Comparison of ENCODE assay signal across 16 mouse cellular contexts in the genomic region with DNA sequence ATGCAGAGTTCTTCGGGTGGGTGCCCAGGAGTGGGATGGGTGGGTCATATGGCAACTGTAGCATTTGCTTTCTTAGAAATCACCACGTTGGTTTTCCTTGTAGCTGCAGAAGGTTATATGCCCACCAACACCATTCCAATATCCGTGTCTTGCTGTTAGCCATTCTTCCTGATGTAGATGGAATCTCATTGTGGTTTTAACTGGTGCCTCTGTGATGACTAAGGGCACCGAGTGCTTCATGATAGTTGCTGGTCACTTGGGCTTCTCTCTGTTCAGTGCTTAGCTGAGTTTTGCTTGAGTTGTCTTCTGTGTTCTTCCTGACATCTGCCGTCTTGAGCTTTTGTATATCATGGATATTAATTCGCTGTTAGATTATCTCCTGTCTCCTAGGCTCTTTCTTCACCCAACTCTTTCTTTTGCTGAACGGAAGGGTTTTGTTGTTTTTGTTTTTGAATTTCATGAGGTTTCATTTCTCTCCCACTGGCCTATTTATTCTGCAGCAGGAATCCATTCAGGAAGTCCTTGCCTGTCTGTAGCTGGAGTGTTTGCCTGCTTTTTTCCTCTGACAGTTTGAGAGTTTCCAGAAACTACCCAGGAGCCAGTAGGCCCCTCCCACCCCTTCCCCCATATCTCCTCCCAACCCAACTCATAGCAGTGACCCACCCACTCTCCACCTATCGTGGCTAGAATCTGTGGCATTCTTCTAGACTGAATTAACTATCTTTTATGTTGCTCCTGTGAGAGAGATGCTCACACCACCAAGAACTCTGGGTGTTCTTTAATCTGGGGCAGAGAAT. TPM values are rescaled to one million over a fixed set of nuclear protein-coding genes. Genes with fewer than 3 reads are reported as not detected.
A peak's percentile ranks its signal among the peaks of the same experiment; 100 is the strongest.
DNase-seq lines count a peak whose midpoint lies in the region; ATAC-seq and TF ChIP-seq lines count a peak whose summit lies in the region.
"Had no signal": no experiment of that assay in that cellular context is flagged by ENCODE, and none has a peak within 500 bp of the region (broad histone marks: within the 10 kb centered on the region; RNA-seq: fewer than 3 reads in every experiment).

No protein-coding gene starts in this region.

- no peak for TF ChIP-seq CTCF in lung, postnatal 0 days (IDR thresholded peaks at IDR 0.05)

- DNase-seq in heart, postnatal 36 days, result no peak
- peak; percentile 26 for DNase-seq in lung, postnatal 0 days (ENCODE audit: low spot score)
- no peak for DNase-seq in lung, adult 18-20 months
- DNase-seq in NIH3T3 (ENCODE audit: low read depth), result peak; percentile 40
- DNase-seq in thymus, adult 18-20 months, result no peak
- DNase-seq: cerebellum, adult 11 months; gastrocnemius, postnatal 36 days; kidney, adult 8-10 months; kidney, postnatal 36 days; midbrain, embryonic 14.5 days; right cerebral cortex, postnatal 14 days; thymus, postnatal 36 days had no signal

- no peak overlapping the region for H3K4me3 ChIP-seq in heart, embryonic 12.5 days
- H3K4me3 ChIP-seq in lung, postnatal 0 days (ENCODE audit: low read depth, low read length), result no peak overlapping the region
- H3K4me3 ChIP-seq in liver, embryonic 15.5 days (replicated peaks), result no peak overlapping the region

- ATAC-seq in heart, embryonic 12.5 days (ENCODE audit: insufficient number of reproducible peaks, low FRiP score), result peak; percentile 52
- no peak for ATAC-seq in lung, postnatal 0 days
- no peak for ATAC-seq in liver, embryonic 15.5 days (ENCODE audit: insufficient read depth)
- ATAC-seq in erythroid progenitor cell, adult 5-6 weeks (replicated peaks; ENCODE audit: low FRiP score, poor library complexity, severe bottlenecking), result no peak

- no peak overlapping the region for H3K9ac ChIP-seq in heart, embryonic 12.5 days
- H3K9ac ChIP-seq in lung, postnatal 0 days (replicated peaks; ENCODE audit: low read depth), result no peak overlapping the region
- no peak overlapping the region for H3K9ac ChIP-seq in liver, embryonic 15.5 days

- 44% methylated on average over 8 of the region's 8 CpGs for WGBS in heart, embryonic 12.5 days
- WGBS in lung, postnatal 0 days, result 61% methylated on average over 8 of the region's 8 CpGs
- 30% methylated on average over 8 of the region's 8 CpGs for WGBS in liver, embryonic 15.5 days (ENCODE audit: insufficient replicate concordance)

- no peak for TF ChIP-seq EP300 in lung, postnatal 0 days (IDR thresholded peaks at IDR 0.05)

- no peaks in the 10 kb centered on the region for H3K9me3 ChIP-seq in heart, embryonic 12.5 days (replicated peaks)
- H3K9me3 ChIP-seq in lung, postnatal 0 days (ENCODE audit: low read length), result no peaks in the 10 kb centered on the region
- H3K9me3 ChIP-seq in liver, embryonic 15.5 days (replicated peaks), result no peaks in the 10 kb centered on the region

- no peaks in the 10 kb centered on the region for H3K27me3 ChIP-seq in heart, embryonic 12.5 days (replicated peaks)
- no peaks in the 10 kb centered on the region for H3K27me3 ChIP-seq in lung, postnatal 0 days (replicated peaks; ENCODE audit: insufficient read depth, low read length)
- no peaks in the 10 kb centered on the region for H3K27me3 ChIP-seq in liver, embryonic 15.5 days

- peak overlapping the region; percentile 38 for H3K4me2 ChIP-seq in heart, embryonic 12.5 days
- H3K4me2 ChIP-seq in lung, postnatal 0 days (replicated peaks; ENCODE audit: low read depth, low read length), result no peak overlapping the region
- no peak overlapping the region for H3K4me2 ChIP-seq in liver, embryonic 15.5 days

- intact Hi-C loops in heart, postnatal 36 days (cut with DNase I), result no loop called here

- peaks cover 15% of the 10 kb centered on the region for H3K36me3 ChIP-seq in heart, embryonic 12.5 days
- H3K36me3 ChIP-seq in lung, postnatal 0 days (ENCODE audit: insufficient read depth, low read length), result no peaks in the 10 kb centered on the region
- peaks cover 14% of the 10 kb centered on the region; the same call in 1 of the 2 replicates for H3K36me3 ChIP-seq in liver, embryonic 15.5 days (replicated peaks)

- peaks cover 39% of the 10 kb centered on the region for H3K4me1 ChIP-seq in heart, embryonic 12.5 days (replicated peaks)
- H3K4me1 ChIP-seq in lung, postnatal 0 days (ENCODE audit: insufficient read depth, low read depth, low read length), result peaks cover 8% of the 10 kb centered on the region
- peaks cover 50% of the 10 kb centered on the region for H3K4me1 ChIP-seq in liver, embryonic 15.5 days (replicated peaks)

- peak overlapping the region; percentile 81 for H3K27ac ChIP-seq in heart, embryonic 12.5 days (ENCODE audit: poor library complexity, severe bottlenecking)
- H3K27ac ChIP-seq in lung, postnatal 0 days (ENCODE audit: low read length), result peak overlapping the region; percentile 26; the same call in 1 of the 2 replicates
- H3K27ac ChIP-seq in liver, embryonic 15.5 days (replicated peaks), result peak overlapping the region; percentile 30; the same call in 1 of the 2 replicates
- H3K27ac ChIP-seq: stomach, postnatal 0 days had no signal

RNA-seq across cellular contexts. Expression of a gene that starts 50.8 kb away (rescaled TPM):
- polyA plus RNA-seq in heart, embryonic 12.5 days (2016; fragmentation: Nextera tagmentation; extraction: Ambion mirVana), result 41.4 and 41.7 TPM in 2 replicates
- total RNA-seq in heart, postnatal 36 days (2021), result 10 to 100 TPM; 25.0 to 25.4 TPM
- polyA plus RNA-seq in lung, postnatal 0 days (2015; fragmentation: Nextera tagmentation; extraction: Ambion mirVana), result 41.5 and 44.6 TPM in 2 replicates
- polyA plus RNA-seq in liver, embryonic 15.5 days (2015; fragmentation: Nextera tagmentation; extraction: Ambion mirVana), result 20.6 and 23.5 TPM in 2 replicates
- 9.4 and 21.4 TPM in 2 replicates for total RNA-seq in erythroid progenitor cell, adult 5-6 weeks (2015; ENCODE audit: low replicate concordance)
- 17.6 and 27.5 TPM in 2 replicates for total RNA-seq in erythroid progenitor cell, adult 5-6 weeks (2017; ENCODE audit: low replicate concordance)

Comparison
In these comparisons a context has a peak if more than half of its experiments do, and no peak if none do; other contexts are left out.
1. DNase-seq: peak in lung, postnatal 0 days (single experiment) and NIH3T3 (single experiment); none in heart, postnatal 36 days (0 of 2), lung, adult 18-20 months (0 of 2) and thymus, adult 18-20 months (0 of 2).
2. H3K27ac ChIP-seq: peak in every context shown above with its lines; median percentile 81 in heart, embryonic 12.5 days; 30 in liver, embryonic 15.5 days; 26 in lung, postnatal 0 days.